Mouse (Mus musculus) hindlimb bud, embryonic 11.5 days (tissue): ENCODE data around the gene Aip.

Experiments used
- DNase-seq: peaks from one replicate; pipeline ENCODE4 v3.0.0-alpha.2; 2012; ENCODE audit warnings: low read depth, low spot score; ENCODE audit errors: extremely low spot score

Gene Aip

DNA sequence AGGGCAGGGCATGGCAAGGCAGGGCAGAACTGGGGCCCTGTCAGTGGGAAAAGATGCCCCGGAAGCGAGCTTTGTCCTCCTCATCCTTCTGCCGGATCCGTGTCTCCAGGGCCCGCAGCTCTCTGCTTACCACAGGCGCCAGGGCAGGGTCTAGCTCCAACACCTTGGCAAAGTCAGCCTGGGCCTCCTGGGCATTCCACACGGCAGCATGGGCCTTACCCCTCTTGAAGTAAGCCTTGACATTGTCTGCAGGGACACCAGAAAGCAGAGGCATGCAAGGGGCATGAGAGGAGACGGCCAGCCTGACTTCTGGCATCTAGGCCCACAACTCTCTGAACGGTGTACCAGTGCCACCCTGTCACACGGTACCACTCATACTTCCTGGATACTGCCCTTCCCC is 11.1 kb downstream of the Aip start:
- no peak for DNase-seq

- no peak for DNase-seq
These were observed 11.8 kb downstream of the Aip start for GRCm38 (mm10) chr19:4113806-4114230.

GRCm38 (mm10) chr19:4113186-4113805 is 12.4 kb downstream of the Aip start:
- no peak for DNase-seq

DNA sequence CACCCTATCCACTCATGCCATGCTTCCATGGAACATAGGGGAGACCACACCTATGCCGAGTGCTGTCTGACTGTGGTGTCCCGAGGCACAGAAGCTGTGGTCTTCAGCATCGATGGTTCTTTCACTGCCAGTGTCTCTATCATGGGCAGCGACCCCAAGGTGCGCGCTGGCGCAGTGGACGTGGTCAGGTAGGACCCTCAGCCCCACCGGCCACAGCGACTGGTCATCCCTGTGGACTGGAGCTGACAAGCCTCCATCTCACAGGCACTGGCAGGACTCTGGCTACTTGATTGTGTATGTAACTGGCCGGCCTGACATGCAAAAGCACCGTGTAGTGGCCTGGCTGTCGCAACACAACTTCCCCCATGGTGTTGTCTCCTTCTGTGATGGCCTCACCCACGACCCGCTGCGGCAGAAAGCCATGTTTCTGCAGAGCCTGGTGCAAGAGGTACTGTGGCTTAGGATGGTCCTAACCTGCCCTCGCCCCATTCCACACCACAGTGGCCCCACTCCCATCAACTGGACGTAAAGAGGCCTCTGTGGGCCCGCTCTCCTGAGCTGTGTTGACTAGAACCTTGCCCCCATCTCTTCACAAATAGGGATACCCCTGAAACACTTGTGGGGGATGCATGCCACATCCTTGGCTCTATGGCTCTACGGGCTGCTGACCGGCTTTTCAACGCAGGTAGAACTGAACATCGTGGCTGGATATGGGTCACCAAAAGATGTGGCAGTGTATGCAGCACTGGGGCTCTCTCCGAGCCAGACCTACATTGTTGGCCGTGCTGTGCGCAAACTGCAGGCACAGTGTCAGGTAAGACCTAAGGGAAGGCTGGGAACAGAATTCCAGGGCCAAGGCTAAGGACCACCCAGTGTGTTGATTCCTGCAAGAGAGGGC is 13.3 kb downstream of the Aip start:
- DNase-seq = no peak

DNA sequence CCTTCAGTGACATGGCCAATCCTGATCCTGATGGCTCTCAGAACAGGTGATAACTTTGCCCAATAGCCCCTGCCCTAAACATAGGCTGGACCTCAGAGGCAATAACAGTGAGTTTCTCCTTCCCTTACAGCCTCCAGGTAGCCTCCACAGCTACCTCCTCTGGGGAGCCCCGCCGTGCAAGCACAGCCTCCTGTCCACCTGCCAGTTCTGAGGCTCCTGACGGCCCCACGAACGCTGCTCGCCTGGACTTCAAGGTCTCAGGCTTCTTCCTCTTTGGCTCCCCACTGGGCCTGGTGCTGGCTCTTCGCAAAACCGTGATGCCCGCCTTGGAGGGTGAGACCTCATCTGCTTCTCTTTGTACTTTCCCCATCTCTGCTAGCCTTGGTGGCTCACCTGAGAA is 17.1 kb downstream of the Aip start:
- no peak for DNase-seq

DNA sequence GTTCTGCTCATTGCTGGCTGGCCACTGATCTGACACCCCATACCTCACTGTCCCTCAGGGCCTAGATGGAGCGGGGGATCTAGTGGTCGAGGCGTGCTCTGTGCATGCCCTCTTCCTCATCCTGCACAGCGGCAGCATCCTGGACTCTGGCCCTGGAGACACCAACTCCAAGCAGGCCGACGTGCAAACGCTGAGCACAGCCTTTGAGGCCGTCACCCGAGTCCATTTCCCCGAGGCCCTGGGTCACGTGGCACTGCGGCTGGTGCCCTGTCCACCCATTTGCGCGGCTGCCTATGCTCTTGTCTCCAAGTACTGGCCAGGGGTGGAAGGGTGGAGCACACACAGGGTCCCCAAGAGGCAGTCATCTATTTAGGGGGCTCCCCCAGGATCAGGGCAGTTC is 19.0 kb downstream of the Aip start:
- no peak for DNase-seq

GRCm38 (mm10) chr19:4104675-4105194 is 20.9 kb downstream of the Aip start:
- DNase-seq = no peak

DNA sequence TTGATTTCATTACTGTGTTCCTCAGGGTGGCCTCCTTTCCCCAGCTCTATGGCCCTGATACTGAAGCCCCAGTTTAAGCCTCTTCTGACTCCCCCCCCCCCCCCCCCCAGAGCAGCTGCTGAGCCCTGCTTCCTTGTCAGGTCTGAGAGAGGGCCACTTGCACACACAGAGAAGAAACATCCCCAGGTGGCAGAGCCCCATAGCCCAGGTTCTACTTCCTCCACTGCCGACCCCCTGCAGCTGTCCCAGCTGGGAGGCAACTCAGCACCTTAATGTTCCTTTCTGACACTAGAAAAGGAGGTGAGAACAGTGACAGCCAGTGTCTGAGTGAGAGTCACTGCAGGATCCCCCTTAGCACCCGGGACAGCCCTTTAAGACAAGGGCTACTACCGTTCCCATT is 21.9 kb downstream of the Aip start:
- no peak for DNase-seq

DNA sequence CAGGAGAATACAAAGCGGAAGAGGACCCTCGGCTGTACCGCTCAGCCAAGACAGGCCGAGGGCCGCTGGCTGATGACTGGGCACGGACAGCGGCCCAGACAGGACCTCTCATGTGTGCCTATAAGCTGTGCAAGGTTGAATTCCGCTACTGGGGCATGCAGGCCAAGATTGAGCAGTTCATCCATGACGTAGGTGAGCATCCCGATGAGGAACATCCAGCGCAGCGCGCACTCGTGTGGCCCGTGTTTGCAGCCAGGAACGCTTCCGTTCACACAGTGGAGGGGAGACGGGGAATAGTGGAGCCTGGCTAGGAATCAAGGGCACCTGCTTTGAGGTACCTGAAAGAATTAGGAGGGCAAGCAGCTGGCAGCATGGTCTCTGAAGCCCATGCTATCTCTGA is 22.4 kb downstream of the Aip start:
- DNase-seq = no peak

GRCm38 (mm10) chr19:4102626-4103025 is 23.0 kb downstream of the Aip start:
- DNase-seq = no peak

DNA sequence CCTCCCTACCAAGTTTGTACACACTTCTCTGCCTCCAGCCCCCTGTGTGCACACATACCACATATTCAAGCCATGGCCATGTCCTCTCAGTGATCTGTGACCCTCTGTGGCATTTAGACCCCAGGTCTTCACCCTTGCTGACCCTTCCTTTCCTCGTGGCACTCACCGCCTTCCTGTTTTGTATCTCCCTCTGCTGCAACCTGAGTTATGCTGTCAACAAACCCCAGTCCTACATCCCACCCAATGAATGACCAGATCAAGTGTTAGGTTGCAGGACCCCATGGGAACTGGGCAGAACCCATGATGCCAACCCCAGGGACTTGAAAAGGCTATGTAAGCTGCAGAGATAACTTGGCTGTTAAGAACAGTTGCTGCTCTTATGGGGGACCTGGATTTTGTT is 23.6 kb downstream of the Aip start:
- no peak for DNase-seq

GRCm38 (mm10) chr19:4101466-4101865 is 24.2 kb downstream of the Aip start:
- no peak for DNase-seq

GRCm38 (mm10) chr19:4100718-4101261 is 24.9 kb downstream of the Aip start:
- DNase-seq = no peak

DNA sequence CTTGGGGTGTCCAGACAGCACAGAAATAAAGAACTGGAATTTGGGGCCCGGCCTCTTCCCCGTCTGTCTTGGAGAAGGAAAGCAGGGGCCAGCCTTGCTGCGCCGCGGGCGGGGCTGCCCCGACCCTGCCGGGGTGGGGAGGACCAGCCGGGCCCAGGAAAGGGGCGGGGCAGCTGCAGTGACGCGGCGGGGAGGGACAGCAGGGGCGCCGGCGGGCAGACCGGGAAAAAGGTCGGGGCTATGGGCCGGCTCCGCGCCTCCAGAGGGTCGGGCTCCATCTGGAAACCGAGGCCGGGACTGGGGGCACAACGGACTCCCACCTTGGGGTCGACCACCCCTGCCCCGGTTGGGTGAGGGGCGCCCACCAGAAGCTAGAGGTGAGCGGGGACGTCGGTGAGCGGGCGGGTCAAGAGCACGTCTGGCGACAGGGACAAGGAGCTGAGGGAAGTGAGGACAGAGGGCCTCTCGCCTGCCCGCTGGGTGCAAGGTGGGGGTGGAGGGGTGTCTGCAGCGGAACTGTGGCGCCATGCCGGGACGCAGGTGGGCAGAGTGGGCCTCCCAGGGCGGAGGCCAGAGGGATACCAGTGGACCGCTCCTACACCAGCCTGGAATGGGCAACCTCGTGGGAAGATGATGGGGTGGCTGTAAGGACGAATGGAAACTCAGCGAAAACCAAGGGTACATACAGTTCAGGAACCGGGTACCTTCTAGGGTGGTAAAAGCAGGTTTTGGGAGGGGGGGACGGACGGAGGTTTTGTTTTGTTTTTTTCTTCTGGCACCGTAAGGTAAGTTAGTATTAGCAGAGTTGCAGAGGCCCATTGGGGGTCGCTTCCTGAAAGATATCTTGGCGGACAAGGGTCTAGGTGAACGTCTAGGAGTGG is 25.6 kb downstream of the Aip start, which contains the start of gene Pitpnm1:
Gene Pitpnm1 (plus strand): TSS at position 162 of the 881 bp plus-strand sequence.
- DNase-seq = no peak

DNA sequence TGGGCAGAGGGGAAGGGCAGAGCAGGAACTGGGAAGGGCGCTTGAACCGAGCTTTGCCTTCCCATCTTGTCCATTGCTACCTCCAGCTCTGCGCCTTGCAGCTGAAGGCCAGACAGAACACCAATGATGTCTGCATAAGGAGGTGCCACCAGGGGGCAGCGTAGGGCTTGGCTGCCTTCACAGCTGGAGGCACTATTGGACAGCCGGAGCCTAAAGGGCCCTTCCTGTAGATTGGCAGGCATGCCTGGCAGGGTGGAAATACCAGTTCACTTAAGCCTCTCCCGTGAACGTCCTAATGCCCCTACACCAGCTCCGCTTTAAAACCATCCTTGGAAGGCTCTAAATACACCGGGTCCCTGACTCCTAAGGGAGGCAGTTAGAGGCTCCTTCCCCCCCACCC is 26.6 kb downstream of the Aip start:
- peak; percentile 67 for DNase-seq

DNA sequence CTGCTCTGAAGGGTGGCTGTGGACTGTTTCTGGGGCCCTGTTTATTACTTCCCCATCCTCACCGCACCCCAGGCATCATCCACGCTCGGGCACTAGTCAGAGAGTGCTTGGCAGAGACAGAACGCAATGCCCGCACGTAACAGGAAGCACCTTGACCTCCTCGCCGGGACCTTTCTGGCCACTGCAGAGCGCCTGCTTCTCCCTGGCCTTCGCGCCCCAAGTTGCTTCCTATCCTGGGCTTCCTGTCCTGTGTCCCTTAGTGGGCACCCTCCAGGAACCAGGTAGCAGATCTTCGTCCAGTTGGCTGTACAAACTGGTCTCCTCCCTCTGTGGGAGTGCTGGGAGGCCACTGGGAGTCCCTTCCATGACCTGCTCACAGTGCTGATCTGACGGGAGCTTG is 27.2 kb downstream of the Aip start:
- DNase-seq = no peak

- DNase-seq = no peak
These were observed 28.2 kb downstream of the Aip start for GRCm38 (mm10) chr19:4097441-4097825.

GRCm38 (mm10) chr19:4096642-4097440 is 28.8 kb downstream of the Aip start, which contains the start of gene Cdk2ap2:
Gene Cdk2ap2, plus strand, starts transcription at chr19:4097182.
- DNase-seq = peak; percentile 91

DNA sequence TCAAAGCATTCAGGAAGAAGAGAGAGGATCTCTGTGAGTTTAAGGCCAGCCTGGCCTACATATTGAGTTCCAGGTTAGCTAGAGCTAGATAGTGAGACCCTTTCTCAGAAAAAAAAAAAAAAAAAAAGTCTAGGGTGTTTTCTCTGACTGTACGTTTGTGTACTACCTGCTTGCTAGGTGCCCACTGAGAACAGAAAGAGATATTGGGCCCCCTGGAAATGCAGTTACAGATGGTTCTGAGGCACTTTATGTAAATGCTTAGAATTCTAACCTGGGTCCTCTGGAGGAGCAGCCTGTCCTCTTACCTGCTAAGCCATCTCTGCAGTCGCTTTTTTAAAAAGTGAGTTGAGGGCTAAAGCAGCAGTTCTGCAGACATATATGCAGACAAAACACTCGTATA is 29.9 kb downstream of the Aip start:
- DNase-seq = no peak

- no peak for DNase-seq
These were observed 30.8 kb downstream of the Aip start for GRCm38 (mm10) chr19:4094774-4095303.
